Mouse (Mus musculus) spleen, adult 12 weeks (tissue): Measurements from ENCODE around the gene Fignl2.

Experiments
- DNase-seq: peaks from one replicate; pipeline ENCODE4 v3.0.0; 2022; ENCODE audit warnings: low spot score

Gene Fignl2

GRCm38 (mm10) chr15:101066920-101067696 is 11.3 kb downstream of the Fignl2 start:
- DNase-seq = no peak

DNA sequence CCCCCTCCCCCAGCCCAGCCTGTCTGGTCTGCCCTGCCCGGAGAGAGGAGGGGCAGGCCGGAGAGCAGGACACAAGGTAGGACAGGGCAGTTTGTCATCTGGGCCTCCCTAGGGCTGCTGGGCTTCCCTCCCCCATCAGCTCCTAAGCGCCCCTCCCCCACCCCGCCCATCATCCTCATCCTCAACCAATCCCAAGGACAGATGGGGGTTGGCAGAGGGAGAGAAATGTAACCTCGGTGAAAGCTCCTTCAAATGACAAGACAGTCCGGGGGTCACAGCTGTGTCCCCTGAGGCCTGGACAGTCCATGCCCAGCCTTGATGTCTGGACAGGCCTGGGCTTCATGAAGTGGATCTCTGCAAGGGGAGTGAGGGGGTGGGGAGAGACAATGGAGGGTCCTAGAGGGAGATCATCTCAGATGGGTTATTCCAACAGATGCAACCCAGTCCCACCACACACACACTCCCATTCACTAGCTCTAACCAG is 12.0 kb downstream of the Fignl2 start:
- no peak for DNase-seq

DNA sequence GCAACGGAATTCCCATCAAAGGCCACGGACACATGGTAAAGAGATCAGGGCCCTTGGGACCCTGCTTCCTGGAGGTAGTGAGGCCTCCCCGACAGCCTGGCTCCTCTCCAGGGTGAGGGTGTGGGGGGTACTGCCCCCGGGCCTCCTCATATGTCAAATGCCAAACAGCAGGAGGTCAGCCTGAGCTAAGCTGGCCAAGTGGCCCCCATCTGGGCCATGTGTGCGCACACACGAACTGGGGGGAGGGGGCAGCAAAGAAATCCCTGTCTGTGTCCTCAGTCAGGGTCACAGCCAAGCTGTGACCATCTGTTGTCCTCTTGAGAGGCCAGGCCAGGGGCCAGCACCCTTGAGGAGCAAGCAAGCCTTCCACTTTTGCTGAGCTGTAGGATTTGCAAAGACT is 13.3 kb downstream of the Fignl2 start:
- DNase-seq = no peak

DNA sequence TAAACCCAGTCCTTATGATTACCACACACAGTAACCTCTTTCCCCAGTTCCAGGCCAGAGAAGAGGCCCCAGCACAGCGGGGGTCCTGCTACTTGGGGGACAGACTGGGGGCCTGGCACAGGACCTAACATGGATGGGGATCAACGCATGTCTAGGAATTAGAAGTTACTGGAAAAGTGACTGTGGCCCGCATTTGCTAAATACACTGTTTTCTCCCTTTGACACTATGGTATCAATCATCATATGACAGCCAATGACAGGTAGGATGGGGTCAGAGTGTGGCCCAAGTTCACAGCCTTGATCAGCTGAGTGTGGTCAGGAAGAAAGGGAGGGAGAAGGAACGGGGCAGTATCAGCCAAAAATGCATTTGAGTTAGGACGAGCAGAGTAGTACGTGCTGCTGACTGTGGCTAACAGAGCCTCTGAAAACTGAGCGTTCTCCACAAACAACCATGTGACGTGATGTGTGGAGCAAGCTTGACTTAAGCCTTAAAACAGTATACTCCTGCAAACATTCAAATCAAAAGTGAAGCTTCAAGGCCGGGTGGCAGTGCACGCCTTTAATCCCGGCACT is 18.0 kb downstream of the Fignl2 start:
- no peak for DNase-seq

- no peak for DNase-seq
These were observed 18.6 kb downstream of the Fignl2 start for GRCm38 (mm10) chr15:101059570-101060279.

- no peak for DNase-seq
These were observed 22.1 kb downstream of the Fignl2 start for GRCm38 (mm10) chr15:101056225-101056624.

DNA sequence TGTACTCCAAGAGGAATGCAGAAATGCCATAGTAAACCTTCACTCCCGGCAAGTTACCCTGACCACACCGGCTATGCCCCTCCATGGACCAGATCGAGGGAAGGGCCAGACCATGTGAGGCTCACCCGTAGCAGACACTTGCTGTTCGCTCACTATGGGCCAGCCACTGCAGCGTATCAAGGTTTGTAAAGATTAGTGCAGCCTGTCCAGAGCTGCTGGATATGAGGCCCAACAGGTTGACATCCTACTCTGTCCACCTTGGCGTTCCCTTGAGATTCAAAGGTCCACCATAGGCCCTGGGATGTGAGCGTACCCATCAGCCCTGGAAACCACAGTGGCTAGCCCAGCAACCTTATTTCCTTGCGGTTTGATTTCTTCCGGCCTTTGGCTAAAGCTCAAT is 23.8 kb downstream of the Fignl2 start:
- no peak for DNase-seq

- no peak for DNase-seq
These were observed 24.4 kb downstream of the Fignl2 start for GRCm38 (mm10) chr15:101053832-101054459.

DNA sequence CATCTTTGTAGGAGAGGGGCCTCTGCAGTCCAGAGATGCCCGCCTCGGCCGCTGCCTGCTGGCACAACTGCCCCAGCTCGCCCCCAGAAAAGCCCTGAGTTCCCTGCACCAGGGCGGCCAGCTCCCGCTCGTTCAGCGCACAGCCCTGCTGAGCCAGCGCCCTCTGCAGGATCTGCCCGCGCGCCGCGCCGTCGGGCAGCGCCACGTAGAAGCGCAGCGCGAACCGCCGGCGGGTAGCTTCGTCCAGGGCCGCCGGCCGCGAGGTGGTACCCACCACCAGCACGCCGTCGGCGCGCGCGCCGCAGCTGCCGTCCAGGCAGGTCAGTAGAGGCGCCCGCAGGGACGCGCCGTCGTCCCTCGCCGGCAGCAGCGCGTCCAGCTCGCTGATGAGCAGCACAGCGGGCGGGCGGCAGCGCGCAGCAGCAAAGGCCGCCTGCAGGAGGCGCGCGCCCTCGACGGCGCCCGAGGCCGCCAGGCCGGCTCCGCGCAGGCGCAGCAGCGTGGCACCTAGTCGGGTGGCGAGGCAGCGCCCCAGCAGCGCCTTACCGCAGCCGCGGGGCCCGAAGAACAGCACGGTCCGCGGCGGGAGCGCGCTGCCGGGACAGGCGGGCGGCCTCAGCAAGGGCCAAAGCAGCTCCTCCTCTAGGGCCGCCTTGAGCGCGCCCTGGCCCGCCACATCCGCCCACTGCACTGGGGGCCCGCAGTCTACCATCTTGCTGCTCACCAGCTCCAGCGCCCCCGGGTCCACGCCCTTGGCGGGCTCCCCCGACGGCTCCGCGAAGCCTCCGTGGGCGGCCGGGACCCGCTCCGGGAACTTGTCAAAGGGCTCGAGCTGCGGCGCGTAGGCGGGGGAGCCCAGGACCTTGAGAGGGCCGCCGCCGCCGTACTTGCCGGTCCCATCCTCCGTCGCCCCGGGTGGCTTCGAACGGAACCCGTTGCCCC is 25.5 kb downstream of the Fignl2 start:
- no peak for DNase-seq

DNA sequence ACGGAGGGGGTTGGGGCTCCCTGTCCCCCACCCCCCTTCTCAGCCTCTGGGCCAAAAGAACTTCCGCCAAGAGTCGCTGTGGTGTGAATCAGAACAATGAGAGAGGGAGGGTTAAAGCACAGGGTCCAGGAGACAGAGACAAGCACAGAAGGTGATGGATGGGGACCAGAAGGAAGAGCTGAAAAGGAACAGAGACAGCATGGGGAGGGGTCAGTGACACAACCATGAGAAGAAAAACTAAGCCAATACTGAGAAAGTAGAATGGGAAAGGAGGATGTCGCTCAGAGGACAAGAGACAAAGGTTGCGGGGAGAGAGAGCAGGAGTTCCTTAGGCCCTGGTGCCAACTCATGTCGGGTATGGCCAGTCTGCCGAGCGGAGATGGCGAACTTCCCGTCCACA is 26.5 kb downstream of the Fignl2 start:
- no peak for DNase-seq

- DNase-seq = no peak
These were observed 29.9 kb downstream of the Fignl2 start for GRCm38 (mm10) chr15:101048338-101048896.

DNA sequence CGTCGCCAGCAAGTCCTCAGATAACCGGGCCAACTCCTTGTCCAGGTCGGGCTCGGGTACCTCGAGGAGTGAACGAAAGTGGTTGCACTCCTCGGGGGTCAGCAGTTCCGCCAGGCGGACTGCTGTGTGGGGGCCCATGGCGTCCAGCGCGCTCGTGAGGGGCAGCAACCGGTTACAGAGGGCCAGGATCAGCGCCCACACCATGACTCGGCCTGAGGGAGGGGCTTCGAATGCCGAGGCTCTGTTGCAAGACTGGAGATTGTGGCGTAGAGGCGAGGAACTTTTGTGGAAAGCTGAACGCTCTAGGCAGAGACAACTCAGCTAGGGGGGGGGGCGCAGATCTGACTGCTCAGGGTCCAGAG is 31.2 kb downstream of the Fignl2 start, which contains the start of gene Gm47841:
TSS of gene Gm47841 (minus strand) at position 204 of the 362 bp plus-strand sequence.
- DNase-seq = no peak

DNA sequence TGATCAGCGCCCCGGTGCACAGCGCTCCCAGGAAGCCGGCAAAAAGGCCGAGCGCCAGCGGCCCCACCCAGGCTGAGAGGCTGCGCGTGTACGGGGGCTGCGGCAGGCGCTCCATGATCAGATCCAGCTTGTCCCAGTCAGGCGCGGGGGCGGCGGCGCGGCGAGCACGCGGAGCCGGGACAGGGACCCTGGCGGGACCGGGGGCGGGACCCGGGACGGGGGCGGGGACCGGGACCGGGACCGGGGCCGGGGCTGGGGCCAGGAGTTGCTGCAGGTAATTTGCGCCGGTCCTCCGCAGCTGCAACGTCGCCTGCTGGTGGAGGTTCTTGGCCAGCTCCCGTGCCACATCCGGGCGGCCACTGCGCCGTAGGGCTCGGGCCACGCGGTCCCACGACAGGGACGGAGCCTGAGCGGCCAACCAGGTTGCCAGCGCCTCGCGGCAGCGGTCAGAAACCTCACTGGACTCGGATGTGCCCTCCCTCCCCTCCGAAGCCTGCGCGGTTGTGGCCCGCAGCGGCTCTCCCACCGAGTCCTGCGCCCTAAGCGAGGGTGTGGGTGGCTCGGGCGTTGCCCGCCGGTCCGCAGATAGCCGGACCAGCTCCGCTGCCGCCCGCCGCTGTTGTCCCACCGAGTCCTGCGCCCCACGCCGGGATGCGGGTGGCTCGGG is 31.7 kb downstream of the Fignl2 start:
- no peak for DNase-seq

DNA sequence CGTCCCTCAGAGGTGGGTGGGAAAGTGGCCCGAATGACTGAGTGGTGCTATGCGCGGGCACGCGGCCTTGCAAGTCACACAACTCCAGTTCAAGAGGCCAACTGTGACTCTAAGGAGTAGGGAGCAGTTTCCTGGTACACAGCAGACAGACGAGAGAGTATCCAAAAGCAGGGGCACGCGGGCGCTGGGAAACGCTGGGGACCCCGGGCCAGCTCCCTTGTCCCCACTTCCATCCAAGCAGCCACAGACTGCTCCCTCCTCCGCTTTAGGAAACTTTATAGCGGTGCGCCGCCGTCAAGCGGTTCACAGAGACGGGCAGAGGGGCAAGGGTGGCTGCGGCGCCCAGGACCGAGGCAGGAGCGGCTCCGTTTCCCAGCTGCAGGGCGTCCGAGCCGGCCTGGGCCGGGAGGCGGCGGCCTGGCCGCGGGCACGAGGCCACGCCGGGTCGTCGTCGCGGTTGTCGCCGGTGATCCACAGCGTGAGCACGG is 32.3 kb downstream of the Fignl2 start:
- DNase-seq = no peak

GRCm38 (mm10) chr15:101044531-101044930 is 33.8 kb downstream of the Fignl2 start:
- no peak for DNase-seq

DNA sequence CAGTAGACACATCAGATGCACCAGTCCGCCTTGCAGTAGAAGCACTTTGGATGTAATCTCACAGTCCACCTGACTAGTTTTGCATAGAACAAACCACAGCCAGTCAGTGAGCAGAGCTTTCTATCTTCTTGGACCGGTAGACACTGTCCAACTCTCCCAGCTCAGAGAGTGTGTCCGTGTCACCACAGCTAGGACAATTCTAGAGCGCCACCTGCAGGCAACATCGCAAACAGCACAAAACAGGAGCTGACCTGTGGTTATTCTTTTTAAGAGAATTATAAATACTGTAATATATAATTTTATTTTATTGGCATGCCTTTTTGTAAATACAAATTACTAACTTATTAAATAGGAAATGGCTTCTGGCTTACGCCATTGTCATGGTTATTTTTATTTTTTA is 35.8 kb downstream of the Fignl2 start:
- DNase-seq = no peak

- no peak for DNase-seq
These were observed 36.4 kb downstream of the Fignl2 start for GRCm38 (mm10) chr15:101041966-101042365.

- no peak for DNase-seq
These were observed 38.7 kb downstream of the Fignl2 start for GRCm38 (mm10) chr15:101039651-101040050.

GRCm38 (mm10) chr15:101028960-101029359 is 49.4 kb downstream of the Fignl2 start:
- no peak for DNase-seq

DNA sequence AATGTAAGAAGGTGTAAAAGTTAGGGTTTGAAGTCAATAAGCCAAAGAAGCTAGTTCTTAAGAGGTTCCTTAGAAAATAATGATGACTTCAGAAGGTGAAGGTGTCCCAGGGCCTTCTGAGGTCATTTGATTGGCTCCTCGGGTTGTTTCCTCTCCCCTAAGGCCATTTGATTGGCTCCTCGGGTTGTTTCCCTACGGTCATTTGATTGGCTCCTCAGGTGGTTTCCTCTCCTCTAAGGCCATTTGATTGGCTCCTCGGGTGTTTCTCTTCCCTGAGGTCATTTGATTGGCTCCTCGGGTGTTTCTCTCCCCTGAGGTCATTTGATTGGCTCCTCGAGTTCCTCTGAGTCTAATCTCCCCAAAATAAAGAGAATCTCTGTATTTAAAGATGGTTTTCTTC is 67.0 kb downstream of the Fignl2 start:
- DNase-seq = no peak
